Mouse (Mus musculus) megakaryocyte, adult 5-6 weeks (primary cell): ENCODE measurements around the gene Cfp. TPM values are rescaled to one million over a fixed set of nuclear protein-coding genes. Genes with fewer than 3 reads are reported as not detected.
A peak's percentile ranks its signal among the peaks of the same experiment; 100 is the strongest.

Source experiments
- ATAC-seq: 2 replicates; pipeline ENCODE4 v1.8.0; 2016; ENCODE audit warnings: mild to moderate bottlenecking, inconsistent platforms; ENCODE audit not compliant: poor library complexity, severe bottlenecking
- total RNA-seq, 2 experiments: library from RNA; stranded (forward) in 1 of 2; stranded (reverse) in 1 of 2; fragments of 153-499, 151-499 nt in 1 of 2; fragments of 221-1000, 200-1000 nt in 1 of 2; gene quantifications; 2 replicates each; pipeline versions ENCODE4 v1.2.3 to v1.2.4; 2015 to 2017

The Cfp gene
- total RNA-seq (2015), result 150 and 157 TPM in 2 replicates
- total RNA-seq (2017), result 116 and 120 TPM in 2 replicates

- ATAC-seq, result peak; percentile 91
These were observed at the start of gene Cfp for GRCm38 (mm10) chrX:20931364-20931763. Gene Cfp (minus strand): TSS chrX:20931555.

DNA sequence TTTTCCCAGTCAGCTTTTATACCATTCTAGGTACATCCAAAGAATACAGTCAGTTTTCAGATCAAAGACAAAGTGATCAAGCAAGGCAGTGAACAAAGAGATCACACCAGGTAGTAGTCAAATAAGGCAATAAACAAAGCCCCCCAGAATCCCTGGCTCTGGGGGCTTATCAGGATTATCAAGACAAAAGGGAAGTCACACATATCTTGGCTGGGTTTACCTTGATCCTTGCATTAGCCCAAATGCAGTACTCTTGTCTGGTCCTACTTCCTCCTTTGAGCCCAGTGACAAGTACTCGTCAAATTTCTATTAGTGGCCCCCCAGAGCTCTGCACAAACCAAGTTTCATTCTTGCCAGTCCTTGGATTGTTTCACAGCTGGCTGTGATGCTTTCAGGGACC, 49.5 kb upstream of the Cfp start:
- ATAC-seq, result no peak

GRCm38 (mm10) chrX:20961477-20962378, 30.4 kb upstream of the Cfp start, which contains the start of gene Uxt:
Gene Uxt (minus strand): TSS chrX:20962017.
- peak; percentile 98 for ATAC-seq

DNA sequence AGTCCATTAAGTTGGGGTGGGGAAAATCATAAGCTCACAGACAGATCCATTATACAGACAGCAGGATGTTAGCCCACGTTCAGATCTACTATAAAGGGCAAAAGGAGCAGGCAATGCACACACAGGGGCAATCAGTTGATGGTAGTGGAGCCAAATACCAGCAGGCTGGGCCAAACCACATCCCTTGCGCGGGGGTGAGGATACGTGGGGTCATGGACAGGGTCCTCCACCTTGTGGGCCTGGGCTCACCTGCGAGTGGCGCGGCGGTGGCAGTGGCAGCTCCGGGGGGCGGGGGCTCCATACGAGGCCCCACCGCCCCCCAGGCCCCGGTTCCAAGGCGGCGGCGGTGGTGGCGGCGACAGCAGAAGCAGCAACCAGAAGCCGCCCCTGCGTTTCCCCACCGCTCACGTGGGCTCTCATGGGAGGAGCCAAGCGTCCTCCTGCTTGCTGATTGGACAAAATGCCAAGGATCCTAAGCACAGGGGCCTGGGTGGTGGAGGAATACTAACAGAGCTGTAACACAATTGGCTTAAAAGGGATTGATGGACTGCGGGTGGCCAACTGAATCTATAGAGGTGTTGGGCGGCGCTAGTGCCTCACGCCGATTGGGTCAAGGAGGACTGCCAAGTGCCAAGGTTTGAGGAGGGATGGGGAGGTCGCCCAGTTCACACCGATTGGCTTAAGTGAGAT, 19.0 kb upstream of the Cfp start, which contains the start of gene Elk1:
Gene Elk1 (minus strand): TSS at position 418 of the 690 bp plus-strand sequence.
- peak; percentile 99 for ATAC-seq

DNA sequence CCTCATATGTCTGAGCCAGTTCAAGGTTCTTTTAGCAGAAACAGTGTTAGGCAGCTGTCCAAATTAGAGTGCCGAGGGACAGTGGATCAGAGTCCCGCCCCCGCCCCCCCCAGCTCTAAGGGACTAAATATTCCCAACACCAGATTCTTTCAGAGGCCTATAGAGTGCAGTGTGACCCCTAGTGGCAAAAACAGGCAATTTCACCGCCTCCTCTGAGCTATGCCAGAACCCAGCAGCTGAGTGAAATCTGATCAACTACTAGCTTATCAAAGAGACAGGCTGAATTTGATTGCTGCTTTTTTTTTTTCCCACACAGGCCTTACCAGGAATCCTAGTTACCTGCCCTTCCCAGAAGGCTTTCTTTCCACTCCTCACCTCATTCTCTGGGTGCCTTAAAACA, 14.7 kb upstream of the Cfp start:
- ATAC-seq, result 0 out of 2 replicates have a peak, but pooled peaks have one; percentile 34

DNA sequence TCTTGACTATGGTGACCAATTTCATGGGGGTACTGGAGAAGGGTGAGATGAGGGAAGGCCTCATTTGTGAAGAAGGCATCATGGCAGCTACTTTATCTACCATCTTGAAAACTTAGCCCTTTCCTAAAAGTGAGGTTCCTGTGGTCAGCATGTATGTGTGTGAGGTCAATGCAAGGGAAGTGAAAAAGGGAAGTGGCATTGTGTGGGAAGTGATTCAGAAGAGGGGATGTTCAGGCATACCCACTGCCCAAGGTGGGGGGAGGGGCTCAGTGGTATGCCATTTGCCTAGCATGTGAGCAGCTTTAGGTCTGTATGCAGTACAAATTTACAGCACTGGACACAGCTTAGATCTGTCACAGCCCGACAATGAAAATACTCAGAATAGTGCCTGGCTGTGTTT, 608 bp upstream of the Cfp start:
- ATAC-seq, result peak; percentile 81

GRCm38 (mm10) chrX:20929859-20930258, 1.5 kb downstream of the Cfp start:
- ATAC-seq, result peak; percentile 24; the same call in 1 of the 2 replicates

GRCm38 (mm10) chrX:20924976-20925375, 6.4 kb downstream of the Cfp start:
- ATAC-seq, result no peak

GRCm38 (mm10) chrX:20923506-20923905, 7.8 kb downstream of the Cfp start:
- ATAC-seq, result no peak

- ATAC-seq, result no peak
These were observed 10.0 kb downstream of the Cfp start for GRCm38 (mm10) chrX:20921366-20921765.

GRCm38 (mm10) chrX:20920844-20921364, 10.5 kb downstream of the Cfp start, which contains the start of gene Syn1:
Gene Syn1 (minus strand): TSS chrX:20921004.
- ATAC-seq, result peak; percentile 100

- ATAC-seq, result no peak
These were observed 11.0 kb downstream of the Cfp start for GRCm38 (mm10) chrX:20920249-20920843.

- ATAC-seq, result no peak
These were observed 16.3 kb downstream of the Cfp start for GRCm38 (mm10) chrX:20915075-20915474.

- ATAC-seq, result no peak
These were observed 17.6 kb downstream of the Cfp start for GRCm38 (mm10) chrX:20913726-20914125.

GRCm38 (mm10) chrX:20910074-20910473, 21.3 kb downstream of the Cfp start:
- ATAC-seq, result no peak

Other genes starting within 250 kb of the Cfp start
- 41.2 and 53.5 TPM in 2 replicates for gene Cdk16, start 243.6 kb downstream of the Cfp start, total RNA-seq (2015)
- gene Cdk16, start 243.6 kb downstream of the Cfp start, total RNA-seq (2017), result 21.7 and 22.9 TPM in 2 replicates
- gene Usp11, start 227.6 kb downstream of the Cfp start, total RNA-seq (2015), result 5.5 and 5.8 TPM in 2 replicates
- gene Usp11, start 227.6 kb downstream of the Cfp start, total RNA-seq (2017), result 5.1 and 5.2 TPM in 2 replicates
- 52.8 and 56.6 TPM in 2 replicates for gene Araf, start 133.7 kb downstream of the Cfp start, total RNA-seq (2015)
- 25.9 and 41.2 TPM in 2 replicates for gene Araf, start 133.7 kb downstream of the Cfp start, total RNA-seq (2017)
- not detected in 2 replicates for gene Timp1, start 61.4 kb downstream of the Cfp start, total RNA-seq (2015)
- gene Timp1, start 61.4 kb downstream of the Cfp start, total RNA-seq (2017), result 0.55 TPM in 1 of 2 replicates, not detected in the other
- gene Syn1, start 10.6 kb downstream of the Cfp start, total RNA-seq (2015), result 2.1 TPM in 2 replicates
- gene Syn1, start 10.6 kb downstream of the Cfp start, total RNA-seq (2017), result 0.16 TPM in 1 of 2 replicates, not detected in the other
- gene Elk1, start 19.1 kb upstream of the Cfp start, total RNA-seq (2015), result 7.7 and 8.6 TPM in 2 replicates
- 3.3 and 4.9 TPM in 2 replicates for gene Elk1, start 19.1 kb upstream of the Cfp start, total RNA-seq (2017)
- gene Uxt, start 30.5 kb upstream of the Cfp start, total RNA-seq (2015), result 26.0 and 43.6 TPM in 2 replicates
- 15.9 and 19.4 TPM in 2 replicates for gene Uxt, start 30.5 kb upstream of the Cfp start, total RNA-seq (2017)
- 14.3 and 14.4 TPM in 2 replicates for gene Zfp182, start 130.8 kb upstream of the Cfp start, total RNA-seq (2015)
- gene Zfp182, start 130.8 kb upstream of the Cfp start, total RNA-seq (2017), result 11.8 and 15.9 TPM in 2 replicates
- not detected in 2 replicates for gene Spaca5, start 136.9 kb upstream of the Cfp start, total RNA-seq (2015)
- not detected in 2 replicates for gene Spaca5, start 136.9 kb upstream of the Cfp start, total RNA-seq (2017)
- 0.07 and 0.45 TPM in 2 replicates for gene Zfp300, start 158.0 kb upstream of the Cfp start, total RNA-seq (2015)
- gene Zfp300, start 158.0 kb upstream of the Cfp start, total RNA-seq (2017), result 0.40 and 1.3 TPM in 2 replicates
- not detected in 2 replicates for gene Ssxa1, start 184.3 kb upstream of the Cfp start, total RNA-seq (2015)
- gene Ssxa1, start 184.3 kb upstream of the Cfp start, total RNA-seq (2017), result not detected in 2 replicates
- gene Gm21876, start 244.1 kb upstream of the Cfp start, total RNA-seq (2015), result not detected in 2 replicates
- gene Gm21876, start 244.1 kb upstream of the Cfp start, total RNA-seq (2017), result not detected in 2 replicates